In genomic region chr3:99885187-99885811, GRCm38 (mm10) we compare ENCODE assay signal across 8 mouse cellular contexts. TPM values are rescaled to one million over a fixed set of nuclear protein-coding genes. Genes with fewer than 3 reads are reported as not detected.
DNase-seq lines count a peak whose midpoint lies in the region; ATAC-seq and TF ChIP-seq lines count a peak whose summit lies in the region.
"Had no signal": no experiment of that assay in that cellular context is flagged by ENCODE, and none has a peak within 500 bp of the region (broad histone marks: within the 10 kb centered on the region; RNA-seq: fewer than 3 reads in every experiment).

Spag17 (plus strand) TSS chr3:99885406.

- no peaks in the 10 kb centered on the region for H3K36me3 ChIP-seq in neural tube, embryonic 11.5 days (ENCODE audit: control insufficient read depth, insufficient read depth, low read length)
- H3K36me3 ChIP-seq in lung, embryonic 14.5 days (ENCODE audit: insufficient read depth) = no peaks in the 10 kb centered on the region
- H3K36me3 ChIP-seq: liver, embryonic 15.5 days had no signal

- peak; percentile 17 for DNase-seq in neural tube, embryonic 11.5 days (ENCODE audit: low spot score)
- no peak for DNase-seq in neural tube, embryonic 10.5 days (ENCODE audit: extremely low spot score, low spot score)
- peak; percentile 12 for DNase-seq in heart, adult 9 months (ENCODE audit: low spot score in 2 of 2)
- peak; percentile 5 for DNase-seq in kidney, adult 18-20 months
- peak; percentile 93 for DNase-seq in lung, embryonic 14.5 days
- no peak for DNase-seq in urinary bladder, adult 18-20 months (ENCODE audit: low spot score in 2 of 2)
- no peak for DNase-seq in cerebellum, postnatal 4 days (ENCODE audit: low spot score in 2 of 2)

- no peaks in the 10 kb centered on the region for H3K4me1 ChIP-seq in neural tube, embryonic 11.5 days (ENCODE audit: control insufficient read depth, insufficient read depth, low read length)
- H3K4me1 ChIP-seq in lung, embryonic 14.5 days (ENCODE audit: insufficient read depth) = 0 out of 2 replicates have a peak, but pooled peaks cover 5% of the 10 kb centered on the region
- H3K4me1 ChIP-seq: liver, embryonic 15.5 days had no signal

- no peak within 1 kb of the TSS for H3K4me2 ChIP-seq in neural tube, embryonic 11.5 days (ENCODE audit: low read depth)
- peak within 1 kb of the TSS; percentile 43 for H3K4me2 ChIP-seq in lung, embryonic 14.5 days
- H3K4me2 ChIP-seq: liver, embryonic 15.5 days had no signal

- no peak within 1 kb of the TSS for H3K27ac ChIP-seq in neural tube, embryonic 11.5 days (ENCODE audit: low read depth, low read length)
- H3K27ac ChIP-seq in lung, embryonic 14.5 days (ENCODE audit: low read depth) = peak within 1 kb of the TSS; percentile 27; the same call in 1 of the 2 replicates
- H3K27ac ChIP-seq: liver, embryonic 15.5 days had no signal

- H3K9ac ChIP-seq in neural tube, embryonic 11.5 days (ENCODE audit: low read length) = no peak within 1 kb of the TSS
- H3K9ac ChIP-seq in lung, embryonic 14.5 days = no peak within 1 kb of the TSS
- H3K9ac ChIP-seq: liver, embryonic 15.5 days had no signal

- H3K9me3 ChIP-seq in neural tube, embryonic 11.5 days (ENCODE audit: control insufficient read depth, low read length) = no peaks in the 10 kb centered on the region
- H3K9me3 ChIP-seq in lung, embryonic 14.5 days (ENCODE audit: low read depth, low read length) = no peaks in the 10 kb centered on the region
- H3K9me3 ChIP-seq: liver, embryonic 15.5 days had no signal

- WGBS in neural tube, embryonic 11.5 days = 52% methylated on average over 16 of the region's 16 CpGs
- WGBS in lung, embryonic 14.5 days = 21% methylated on average over 16 of the region's 16 CpGs

- no peak for TF ChIP-seq CTCF in lung, embryonic 14.5 days (IDR thresholded peaks at IDR 0.05; ENCODE audit: low read depth)

- H3K27me3 ChIP-seq in neural tube, embryonic 11.5 days (ENCODE audit: control insufficient read depth, insufficient read depth, low read length) = no peaks in the 10 kb centered on the region
- H3K27me3 ChIP-seq in lung, embryonic 14.5 days (ENCODE audit: insufficient read depth, low read length) = no peaks in the 10 kb centered on the region
- H3K27me3 ChIP-seq: liver, embryonic 15.5 days had no signal

- no peak for ATAC-seq in neural tube, embryonic 11.5 days (ENCODE audit: insufficient read depth, low FRiP score, low TSS enrichment)
- ATAC-seq in lung, embryonic 14.5 days (ENCODE audit: insufficient read depth) = peak; percentile 92

- no peak within 1 kb of the TSS for H3K4me3 ChIP-seq in neural tube, embryonic 11.5 days (ENCODE audit: low read depth, low read length)
- H3K4me3 ChIP-seq in lung, embryonic 14.5 days (ENCODE audit: low read depth, low read length) = no peak within 1 kb of the TSS
- H3K4me3 ChIP-seq: liver, embryonic 15.5 days had no signal

RNA-seq across cellular contexts. Expression of gene Spag17, which starts in this region (rescaled TPM):
- 0.15 and 0.17 TPM in 2 replicates for polyA plus RNA-seq in neural tube, embryonic 11.5 days (2014; fragmentation: Nextera tagmentation; extraction: Ambion mirVana)
- 1.2 and 1.9 TPM in 2 replicates for polyA plus RNA-seq in lung, embryonic 14.5 days (2014; fragmentation: Nextera tagmentation; extraction: Ambion mirVana)

Comparison
In these comparisons a context has a peak if more than half of its experiments do, and no peak if none do; other contexts are left out.
1. Peak in DNase-seq in neural tube, embryonic 11.5 days; RNA of the gene not detected or under 1 TPM.
2. DNase-seq: peak in heart, adult 9 months (2 of 2), kidney, adult 18-20 months (single experiment) and lung, embryonic 14.5 days (single experiment); none in neural tube, embryonic 10.5 days (single experiment), urinary bladder, adult 18-20 months (0 of 2) and cerebellum, postnatal 4 days (0 of 2).